Mouse (Mus musculus) forebrain, embryonic 15.5 days (tissue): ENCODE results near the gene Cntn4. TPM values are rescaled to one million over a fixed set of nuclear protein-coding genes. Genes with fewer than 3 reads are reported as not detected.
A peak's percentile ranks its signal among the peaks of the same experiment; 100 is the strongest.

Experiments used
- ATAC-seq: fragments of 200-750 bp; cut with Nextera tagmentation; replicated peaks from 2 replicates; pipeline ENCODE4 v1.8.0; 2017; ENCODE audit warnings: mild to moderate bottlenecking, moderate TSS enrichment, moderate library complexity
- H3K27ac ChIP-seq: fragments of 300-500 bp; sonication (generic); replicated peaks from 2 replicates; pipeline ENCODE4 v1.5.1; 2015; ENCODE audit warnings: mild to moderate bottlenecking, inconsistent platforms
- H3K27me3 ChIP-seq: fragments of 300-500 bp; sonication (generic); 2 replicates; pipeline ENCODE4 v1.6.1; 2015; ENCODE audit warnings: inconsistent platforms
- H3K36me3 ChIP-seq: fragments of 300-500 bp; sonication (generic); 2 replicates; pipeline ENCODE4 v1.6.1; 2015; ENCODE audit warnings: mild to moderate bottlenecking, inconsistent platforms
- H3K4me1 ChIP-seq: fragments of 300-500 bp; sonication (generic); 2 replicates; pipeline ENCODE4 v1.6.1; 2015; ENCODE audit warnings: inconsistent platforms
- H3K4me2 ChIP-seq: fragments of 300-500 bp; sonication (generic); replicated peaks from 2 replicates; pipeline ENCODE4 v1.6.1; 2015; ENCODE audit warnings: mild to moderate bottlenecking, inconsistent platforms
- H3K4me3 ChIP-seq: fragments of 300-500 bp; sonication (generic); 2 replicates; pipeline ENCODE4 v1.5.1; 2015; ENCODE audit warnings: mild to moderate bottlenecking, inconsistent platforms
- H3K9ac ChIP-seq: fragments of 300-500 bp; sonication (generic); replicated peaks from 2 replicates; pipeline ENCODE4 v1.6.1; 2015; ENCODE audit warnings: mild to moderate bottlenecking, inconsistent platforms
- H3K9me3 ChIP-seq: fragments of 300-500 bp; sonication (generic); 2 replicates; pipeline ENCODE4 v1.6.1; 2016; ENCODE audit warnings: inconsistent platforms
- WGBS: fragments of 180-500 bp; shearing (Covaris S2); methylation state at CpG from one replicate; pipeline ENCODE4 v1.1.7; 2015; ENCODE audit warnings: mixed read lengths; 5-methylcytosine and 5-hydroxymethylcytosine counted together
- polyA plus RNA-seq: library from polyadenylated mRNA; unstranded; fragments of >200 nt; fragmentation: Nextera tagmentation; extraction: Ambion mirVana; gene quantifications from 2 replicates; pipeline ENCODE4 v1.2.1, GENCODE M21; 2015

Gene Cntn4
- polyA plus RNA-seq, 1 experiment from 2014 or later, result 6.2 TPM

- no peak overlapping the region for H3K9ac ChIP-seq
- H3K27ac ChIP-seq, result no peak overlapping the region
- no peaks in the 10 kb centered on the region for H3K36me3 ChIP-seq
- WGBS, result 15% methylated on average over 9 of the region's 9 CpGs
- no peak overlapping the region for H3K4me2 ChIP-seq
- no peaks in the 10 kb centered on the region for H3K9me3 ChIP-seq
- H3K4me3 ChIP-seq, result no peak overlapping the region
- no peaks in the 10 kb centered on the region for H3K4me1 ChIP-seq
- no peak for ATAC-seq
- H3K27me3 ChIP-seq, result no peaks in the 10 kb centered on the region
Observed at GRCm38 (mm10) chr6:106593756-106594155, 916.3 kb downstream of the Cntn4 start.

GRCm38 (mm10) chr6:106617081-106617480 is 939.6 kb downstream of the Cntn4 start:
- WGBS, result 70% methylated on average over 3 of the region's 3 CpGs
- no peak overlapping the region for H3K4me2 ChIP-seq
- H3K36me3 ChIP-seq, result no peaks in the 10 kb centered on the region
- ATAC-seq, result no peak
- H3K9me3 ChIP-seq, result no peaks in the 10 kb centered on the region
- H3K27me3 ChIP-seq, result no peaks in the 10 kb centered on the region
- no peak overlapping the region for H3K4me3 ChIP-seq
- no peak overlapping the region for H3K9ac ChIP-seq
- no peaks in the 10 kb centered on the region for H3K4me1 ChIP-seq
- no peak overlapping the region for H3K27ac ChIP-seq

- 45% methylated on average over 5 of the region's 5 CpGs for WGBS
- H3K36me3 ChIP-seq, result no peaks in the 10 kb centered on the region
- H3K27ac ChIP-seq, result no peak overlapping the region
- no peak overlapping the region for H3K4me2 ChIP-seq
- H3K9ac ChIP-seq, result no peak overlapping the region
- H3K27me3 ChIP-seq, result no peaks in the 10 kb centered on the region
- H3K9me3 ChIP-seq, result no peaks in the 10 kb centered on the region
- ATAC-seq, result peak; percentile 54; the same call in 1 of the 2 replicates
- no peak overlapping the region for H3K4me3 ChIP-seq
- no peaks in the 10 kb centered on the region for H3K4me1 ChIP-seq
Observed at GRCm38 (mm10) chr6:106621188-106621749, 943.8 kb downstream of the Cntn4 start.

DNA sequence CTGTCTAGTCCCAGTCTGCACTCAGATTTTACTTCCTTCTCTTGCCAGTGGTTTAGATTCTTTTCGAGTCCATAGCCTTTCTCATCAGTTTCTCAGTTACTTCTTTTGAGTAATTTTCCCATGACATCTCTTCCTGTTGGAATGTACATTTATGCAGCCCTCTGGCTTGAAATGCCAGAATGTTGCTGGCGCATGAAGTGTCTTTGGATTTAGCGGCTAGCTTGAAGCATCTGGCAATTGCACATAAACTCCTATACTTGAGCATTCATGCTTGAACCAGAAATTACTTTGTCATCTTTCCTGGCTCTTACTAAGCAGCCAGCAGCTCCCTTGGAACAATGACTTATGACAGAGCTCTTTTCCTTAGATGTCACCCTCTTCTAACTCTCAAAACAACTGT is 965.6 kb downstream of the Cntn4 start:
- no peak overlapping the region for H3K9ac ChIP-seq
- H3K27me3 ChIP-seq, result no peaks in the 10 kb centered on the region
- H3K4me3 ChIP-seq, result no peak overlapping the region
- WGBS, result 91% methylated on average over 3 of the region's 3 CpGs
- ATAC-seq, result no peak
- H3K36me3 ChIP-seq, result no peaks in the 10 kb centered on the region
- H3K9me3 ChIP-seq, result no peaks in the 10 kb centered on the region
- no peak overlapping the region for H3K27ac ChIP-seq
- H3K4me1 ChIP-seq, result 0 out of 2 replicates have a peak, but pooled peaks cover 3% of the 10 kb centered on the region
- no peak overlapping the region for H3K4me2 ChIP-seq

DNA sequence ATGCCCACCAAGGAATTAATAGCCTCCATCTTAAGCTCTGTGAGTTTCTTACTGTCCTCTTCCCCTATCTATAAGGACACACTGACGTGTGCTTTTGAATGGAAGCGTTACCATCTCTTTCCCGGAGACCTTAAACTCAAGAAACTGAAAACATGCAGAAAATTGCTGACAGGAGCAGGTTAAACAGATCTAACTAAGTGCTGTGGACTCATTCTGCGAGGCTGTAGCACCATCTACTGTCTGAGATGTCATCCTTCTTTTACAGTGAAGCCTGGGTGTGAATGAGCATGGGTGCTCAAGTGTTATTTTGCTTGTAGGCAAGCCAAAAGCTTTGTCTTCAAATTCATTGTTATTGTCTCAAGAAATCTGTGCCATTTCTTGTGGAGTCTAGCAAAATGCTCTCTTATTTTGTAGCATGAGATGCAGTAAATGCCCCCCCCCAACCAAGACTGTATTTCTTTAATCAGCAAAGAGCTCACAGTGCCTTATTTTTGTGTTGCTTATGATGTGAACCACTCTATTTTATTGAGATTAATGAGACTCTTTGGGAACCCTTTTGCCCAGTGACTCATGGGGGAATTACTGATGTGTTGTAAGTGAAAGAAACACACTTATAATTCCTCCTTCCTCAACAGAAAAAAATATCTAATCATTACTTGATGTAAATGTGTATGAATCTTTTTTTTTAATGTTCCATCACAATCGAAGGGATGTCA is 968.2 kb downstream of the Cntn4 start:
- no peak overlapping the region for H3K27ac ChIP-seq
- H3K36me3 ChIP-seq, result no peaks in the 10 kb centered on the region
- H3K4me1 ChIP-seq, result 0 out of 2 replicates have a peak, but pooled peaks cover 3% of the 10 kb centered on the region
- H3K9ac ChIP-seq, result no peak overlapping the region
- no peak overlapping the region for H3K4me2 ChIP-seq
- WGBS, result 32% methylated on average over 5 of the region's 5 CpGs
- H3K27me3 ChIP-seq, result no peaks in the 10 kb centered on the region
- H3K9me3 ChIP-seq, result no peaks in the 10 kb centered on the region
- H3K4me3 ChIP-seq, result no peak overlapping the region
- peak; percentile 96 for ATAC-seq

DNA sequence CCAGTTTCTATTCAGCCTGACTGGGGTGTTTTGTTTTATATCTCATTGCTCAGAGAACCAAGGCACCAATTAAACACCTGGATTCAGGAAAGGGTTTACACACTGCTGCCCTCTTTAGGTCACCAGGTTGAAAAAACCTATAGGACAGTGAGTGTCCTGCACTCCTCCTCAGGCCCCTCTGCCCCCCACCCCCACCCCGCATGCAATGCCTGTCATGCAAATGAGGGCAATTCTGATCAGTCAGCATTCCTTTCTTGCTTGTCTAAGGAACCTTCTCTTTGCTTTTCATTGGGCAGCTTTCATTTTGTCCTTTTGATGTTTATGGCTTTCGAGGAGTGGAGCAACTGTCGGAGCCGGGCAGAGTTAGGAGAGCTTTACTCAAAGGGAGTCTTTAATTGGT is 969.5 kb downstream of the Cntn4 start:
- ATAC-seq, result no peak
- no peaks in the 10 kb centered on the region for H3K9me3 ChIP-seq
- H3K36me3 ChIP-seq, result no peaks in the 10 kb centered on the region
- 14% methylated on average over 4 of the region's 4 CpGs for WGBS
- H3K27me3 ChIP-seq, result no peaks in the 10 kb centered on the region
- no peak overlapping the region for H3K4me2 ChIP-seq
- H3K4me1 ChIP-seq, result 0 out of 2 replicates have a peak, but pooled peaks cover 3% of the 10 kb centered on the region
- no peak overlapping the region for H3K4me3 ChIP-seq
- H3K27ac ChIP-seq, result no peak overlapping the region
- H3K9ac ChIP-seq, result no peak overlapping the region

- Histone ChIP-seq H3K27me3 (no peaks in the 10 kb centered on the region), H3K36me3 (no peaks in the 10 kb centered on the region), H3K9me3 (no peaks in the 10 kb centered on the region), H3K4me1 (no peaks in the 10 kb centered on the region), H3K9ac (no peak overlapping the region), H3K27ac (no peak overlapping the region), H3K4me2 (no peak overlapping the region), H3K4me3 (no peak overlapping the region)
- ATAC-seq, result no peak
- WGBS, result 15% methylated on average over 6 of the region's 6 CpGs
Observed at GRCm38 (mm10) chr6:106663780-106664651, 986.6 kb downstream of the Cntn4 start.

GRCm38 (mm10) chr6:106675581-106675980 is 998.1 kb downstream of the Cntn4 start:
- Histone ChIP-seq H3K36me3 (no peaks in the 10 kb centered on the region), H3K4me3 (no peak overlapping the region), H3K9ac (no peak overlapping the region), H3K4me2 (no peak overlapping the region), H3K27me3 (no peaks in the 10 kb centered on the region), H3K4me1 (no peaks in the 10 kb centered on the region), H3K9me3 (no peaks in the 10 kb centered on the region), H3K27ac (no peak overlapping the region)
- ATAC-seq, result no peak
- WGBS, result 90% methylated on average over 8 of the region's 8 CpGs

- no peak overlapping the region for H3K27ac ChIP-seq
- ATAC-seq, result no peak
- WGBS, result 74% methylated on average over 3 of the region's 3 CpGs
- no peaks in the 10 kb centered on the region for H3K27me3 ChIP-seq
- H3K4me1 ChIP-seq, result no peaks in the 10 kb centered on the region
- H3K4me3 ChIP-seq, result no peak overlapping the region
- H3K4me2 ChIP-seq, result no peak overlapping the region
- H3K36me3 ChIP-seq, result no peaks in the 10 kb centered on the region
- no peak overlapping the region for H3K9ac ChIP-seq
- H3K9me3 ChIP-seq, result no peaks in the 10 kb centered on the region
Observed at GRCm38 (mm10) chr6:106701931-106702330, 1024.5 kb downstream of the Cntn4 start.

DNA sequence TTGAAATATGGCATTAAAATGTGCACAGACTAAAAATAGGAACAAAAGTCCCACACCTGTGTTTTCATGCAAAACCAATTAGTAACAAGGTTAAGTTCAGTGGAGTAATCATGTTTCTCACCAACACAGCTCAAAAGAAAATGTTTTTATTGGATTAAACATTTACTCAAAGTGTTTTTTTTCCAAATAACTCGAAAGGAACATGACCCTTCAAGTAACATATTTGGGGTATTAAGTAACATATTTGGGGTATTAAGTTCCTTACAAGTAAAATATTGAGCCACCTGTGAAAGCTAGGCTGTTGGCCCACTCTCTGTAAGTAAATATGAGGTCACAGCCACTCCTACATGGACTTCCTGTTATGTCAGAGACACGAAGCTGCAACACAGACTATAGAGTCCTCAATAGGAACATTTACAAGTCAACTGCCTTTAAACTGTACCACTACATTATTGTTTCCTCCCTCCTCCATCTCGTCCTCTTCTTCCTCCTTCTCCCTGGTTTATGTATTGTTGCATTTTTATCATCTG is 1028.1 kb downstream of the Cntn4 start:
- Histone ChIP-seq H3K4me1 (no peaks in the 10 kb centered on the region), H3K4me2 (no peak overlapping the region), H3K9ac (no peak overlapping the region), H3K27me3 (no peaks in the 10 kb centered on the region), H3K9me3 (no peaks in the 10 kb centered on the region), H3K27ac (no peak overlapping the region), H3K36me3 (no peaks in the 10 kb centered on the region), H3K4me3 (no peak overlapping the region)
- 65% methylated on average over 3 of the region's 3 CpGs for WGBS
- ATAC-seq, result no peak

DNA sequence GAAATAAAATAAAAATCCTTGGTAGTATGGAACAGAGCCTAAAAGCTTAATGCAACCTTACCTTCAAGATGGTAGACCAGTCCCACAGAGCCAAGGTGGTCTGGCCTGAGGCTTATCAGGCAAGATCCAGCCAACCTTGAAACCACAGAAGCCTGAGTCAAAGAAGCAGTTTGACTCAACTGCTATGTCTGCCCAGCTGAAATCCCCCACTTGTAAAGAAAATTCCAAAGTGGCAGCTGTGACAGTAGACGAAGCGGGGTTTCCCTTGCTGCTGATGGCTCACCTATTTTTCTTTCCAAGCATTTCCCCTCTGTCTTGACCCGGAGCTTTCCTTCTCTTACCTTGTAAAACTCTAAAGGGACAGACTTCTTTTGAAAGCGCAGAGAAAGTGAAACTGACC is 1048.2 kb downstream of the Cntn4 start:
- Histone ChIP-seq H3K27ac (no peak overlapping the region), H3K4me2 (no peak overlapping the region), H3K4me3 (no peak overlapping the region), H3K9me3 (no peaks in the 10 kb centered on the region), H3K27me3 (no peaks in the 10 kb centered on the region), H3K9ac (no peak overlapping the region), H3K4me1 (no peaks in the 10 kb centered on the region), H3K36me3 (no peaks in the 10 kb centered on the region)
- WGBS, result 92% methylated on average over 4 of the region's 4 CpGs
- no peak for ATAC-seq

DNA sequence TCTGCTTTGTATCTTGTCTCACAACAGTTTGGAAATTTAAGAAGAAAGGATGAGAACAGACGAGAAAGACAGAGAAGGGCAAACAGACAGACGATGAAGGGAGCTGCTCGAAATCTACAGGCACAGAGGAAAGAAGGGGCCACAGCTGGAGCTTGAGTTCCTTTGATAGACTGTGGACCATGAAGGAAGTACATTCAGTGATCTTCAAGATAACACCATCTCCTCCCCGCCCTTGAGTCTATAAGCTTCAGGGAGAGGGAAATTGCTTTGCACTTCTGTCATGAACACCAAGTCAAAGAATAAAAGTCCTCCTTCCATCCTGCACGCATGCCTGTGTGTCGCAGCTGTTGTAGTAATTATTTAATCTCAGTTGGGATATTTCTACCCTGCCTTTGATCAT is 1048.6 kb downstream of the Cntn4 start:
- Histone ChIP-seq H3K27ac (no peak overlapping the region), H3K4me2 (no peak overlapping the region), H3K4me1 (no peaks in the 10 kb centered on the region), H3K9me3 (no peaks in the 10 kb centered on the region), H3K4me3 (no peak overlapping the region), H3K27me3 (no peaks in the 10 kb centered on the region), H3K9ac (no peak overlapping the region), H3K36me3 (no peaks in the 10 kb centered on the region)
- ATAC-seq, result no peak
- WGBS, result 84% methylated on average over 6 of the region's 6 CpGs
